Mouse (Mus musculus): ENCODE measurements around the gene Rnf39. TPM values are rescaled to one million over a fixed set of nuclear protein-coding genes. Genes with fewer than 3 reads are reported as not detected.

Gene Rnf39
- not detected for polyA plus RNA-seq (2017; shearing (Covaris generic))

- peak; percentile 20 for ATAC-seq
Observed at GRCm38 (mm10) chr17:36942791-36943471, at the start of gene Rnf39. Gene Rnf39 (plus strand): TSS chr17:36942918.

GRCm38 (mm10) chr17:36893387-36893786 is 49.3 kb upstream of the Rnf39 start:
- no peak for ATAC-seq

- ATAC-seq = no peak
Observed at GRCm38 (mm10) chr17:36896583-36896982, 46.1 kb upstream of the Rnf39 start.

GRCm38 (mm10) chr17:36897065-36897464 is 45.7 kb upstream of the Rnf39 start:
- no peak for ATAC-seq

- ATAC-seq = no peak
Observed at GRCm38 (mm10) chr17:36897552-36898205, 45.0 kb upstream of the Rnf39 start, which contains the start of gene Trim31. Gene Trim31 (plus strand): TSS chr17:36898118.

- ATAC-seq = no peak
Observed at GRCm38 (mm10) chr17:36899376-36899775, 43.3 kb upstream of the Rnf39 start.

- ATAC-seq = no peak
Observed at GRCm38 (mm10) chr17:36900001-36900400, 42.7 kb upstream of the Rnf39 start.

- no peak for ATAC-seq
Observed at GRCm38 (mm10) chr17:36900691-36901090, 42.0 kb upstream of the Rnf39 start.

- no peak for ATAC-seq
Observed at GRCm38 (mm10) chr17:36903651-36904050, 39.1 kb upstream of the Rnf39 start.

- no peak for ATAC-seq
Observed at GRCm38 (mm10) chr17:36908235-36908634, 34.5 kb upstream of the Rnf39 start.

GRCm38 (mm10) chr17:36909802-36910201 is 32.9 kb upstream of the Rnf39 start:
- ATAC-seq = no peak

GRCm38 (mm10) chr17:36912031-36912430 is 30.7 kb upstream of the Rnf39 start:
- ATAC-seq = no peak

- ATAC-seq = peak; percentile 52
Observed at GRCm38 (mm10) chr17:36914108-36914507, 28.6 kb upstream of the Rnf39 start.

GRCm38 (mm10) chr17:36915076-36915475 is 27.6 kb upstream of the Rnf39 start:
- no peak for ATAC-seq

- ATAC-seq = no peak
Observed at GRCm38 (mm10) chr17:36920239-36920638, 22.5 kb upstream of the Rnf39 start.

- no peak for ATAC-seq
Observed at GRCm38 (mm10) chr17:36922715-36923114, 20.0 kb upstream of the Rnf39 start.

- ATAC-seq = no peak
Observed at GRCm38 (mm10) chr17:36923491-36923890, 19.2 kb upstream of the Rnf39 start.

GRCm38 (mm10) chr17:36927496-36928120 is 15.1 kb upstream of the Rnf39 start:
- ATAC-seq = no peak

- ATAC-seq = no peak
Observed at GRCm38 (mm10) chr17:36929236-36929932, 13.3 kb upstream of the Rnf39 start.

GRCm38 (mm10) chr17:36930233-36930632 is 12.5 kb upstream of the Rnf39 start:
- ATAC-seq = no peak

- ATAC-seq = no peak
Observed at GRCm38 (mm10) chr17:36931130-36931529, 11.6 kb upstream of the Rnf39 start.

- no peak for ATAC-seq
Observed at GRCm38 (mm10) chr17:36931806-36932205, 10.9 kb upstream of the Rnf39 start.

- ATAC-seq = no peak
Observed at GRCm38 (mm10) chr17:36938056-36938455, 4.7 kb upstream of the Rnf39 start.
